17 mouse cellular contexts compared by ENCODE assay signal in genomic region chr4:49603161-49603560, GRCm38 (mm10). TPM values are rescaled to one million over a fixed set of nuclear protein-coding genes. Genes with fewer than 3 reads are reported as not detected.
"Had no signal": no experiment of that assay in that cellular context is flagged by ENCODE, and none has a peak within 500 bp of the region (broad histone marks: within the 10 kb centered on the region; RNA-seq: fewer than 3 reads in every experiment).

No protein-coding gene starts in this region.

- DNase-seq: lung, adult 2 months; lung, postnatal 14 days; lung, postnatal 36 days; right cerebral cortex, postnatal 14 days; thymus, adult 2 months; thymus, postnatal 25 days; thymus, postnatal 4 days had no signal

- ATAC-seq: lung, postnatal 0 days; midbrain, embryonic 13.5 days; midbrain, embryonic 15.5 days had no signal

- H3K4me2 ChIP-seq: lung, embryonic 15.5 days; midbrain, embryonic 11.5 days; midbrain, embryonic 13.5 days; midbrain, embryonic 15.5 days; neural tube, embryonic 12.5 days; stomach, embryonic 15.5 days had no signal

- H3K4me1 ChIP-seq: neural tube, embryonic 12.5 days; stomach, embryonic 15.5 days had no signal

- H3K36me3 ChIP-seq: lung, embryonic 15.5 days; midbrain, embryonic 13.5 days; midbrain, embryonic 15.5 days; neural tube, embryonic 12.5 days; stomach, embryonic 15.5 days had no signal

- H3K9ac ChIP-seq: lung, embryonic 15.5 days; midbrain, embryonic 13.5 days; midbrain, embryonic 15.5 days; neural tube, embryonic 12.5 days; stomach, embryonic 15.5 days had no signal

- H3K9me3 ChIP-seq: lung, embryonic 15.5 days; midbrain, embryonic 13.5 days; midbrain, embryonic 15.5 days; neural tube, embryonic 12.5 days; stomach, embryonic 15.5 days had no signal

- H3K27me3 ChIP-seq: lung, embryonic 15.5 days; midbrain, embryonic 13.5 days; midbrain, embryonic 15.5 days; neural tube, embryonic 12.5 days; stomach, embryonic 15.5 days had no signal

- H3K27ac ChIP-seq: lung, embryonic 15.5 days; macrophage; midbrain, embryonic 13.5 days; midbrain, embryonic 15.5 days; neural tube, embryonic 12.5 days; stomach, embryonic 15.5 days; stomach, postnatal 0 days had no signal

- H3K4me3 ChIP-seq: lung, embryonic 15.5 days; megakaryocyte, embryonic 14.5 days; midbrain, embryonic 13.5 days; midbrain, embryonic 15.5 days; neural tube, embryonic 12.5 days; stomach, embryonic 15.5 days had no signal

RNA-seq across cellular contexts. Expression of gene Tmem246, which starts 5.5 kb away (rescaled TPM):
- polyA plus RNA-seq: macrophage had no signal

RNA-seq across cellular contexts. Expression of gene Aldob, which starts 53.8 kb away (rescaled TPM):
- polyA plus RNA-seq: macrophage; midbrain, embryonic 11.5 days; neural tube, embryonic 12.5 days had no signal
